Mouse (Mus musculus) MEL (cell line): Measurements from ENCODE around the gene Itga9. TPM values are rescaled to one million over a fixed set of nuclear protein-coding genes. Genes with fewer than 3 reads are reported as not detected.

ENCODE experiments used
- DNase-seq: peaks from one replicate; pipeline ENCODE4 v3.0.0; 2011; ENCODE audit warnings: low read depth, low spot score
- H3K27ac ChIP-seq: 2 replicates; pipeline ENCODE4 v1.5.1; 2012; ENCODE audit warnings: low read depth, mild to moderate bottlenecking, control low read depth, low read length, moderate library complexity; ENCODE audit not compliant: control insufficient read depth
- H3K27me3 ChIP-seq, 2 experiments: fragments of 150-350 bp in 1 of 2; sonication (generic) in 1 of 2; 2 replicates each; pipeline ENCODE4 v1.6.1; 2012; ENCODE audit warnings: low read length in 2 of 2, mild to moderate bottlenecking in 2 of 2, improper control_type of control experiment in 1 of 2, moderate library complexity in 1 of 2; ENCODE audit not compliant: insufficient read depth in 2 of 2, control insufficient read depth in 1 of 2
- H3K36me3 ChIP-seq, 2 experiments: 2 replicates each; pipeline ENCODE4 v1.6.1; 2012 to 2014; ENCODE audit warnings: low read length in 2 of 2, improper control_type of control experiment in 1 of 2, inconsistent platforms in 1 of 2, mild to moderate bottlenecking in 1 of 2; ENCODE audit not compliant: insufficient read depth in 2 of 2, control insufficient read depth in 1 of 2
- H3K4me1 ChIP-seq, 2 experiments: fragments of 150-350 bp in 1 of 2; sonication (generic) in 1 of 2; 2 replicates each; pipeline ENCODE4 v1.6.1; 2012; ENCODE audit warnings: low read length in 2 of 2, improper control_type of control experiment in 1 of 2, mild to moderate bottlenecking in 1 of 2; ENCODE audit not compliant: insufficient read depth in 2 of 2, control insufficient read depth in 1 of 2
- H3K4me3 ChIP-seq, 2 experiments: fragments of 150-350 bp in 1 of 2; sonication (generic) in 1 of 2; 2 replicates each; pipeline ENCODE4 v1.5.1; 2012; ENCODE audit warnings: low read depth in 2 of 2, low read length in 2 of 2, mild to moderate bottlenecking in 2 of 2, moderate library complexity in 2 of 2, control low read depth in 1 of 2, improper control_type of control experiment in 1 of 2; ENCODE audit not compliant: control insufficient read depth in 1 of 2, insufficient read depth in 1 of 2
- H3K79me2 ChIP-seq: 2 replicates; pipeline ENCODE4 v1.6.1; 2012; ENCODE audit warnings: mild to moderate bottlenecking, low read length, moderate library complexity; ENCODE audit not compliant: control insufficient read depth, poor library complexity, insufficient read depth
- H3K9ac ChIP-seq: 2 replicates; pipeline ENCODE4 v1.6.1; 2012; ENCODE audit warnings: low read depth, mild to moderate bottlenecking, control low read depth, low read length, moderate library complexity; ENCODE audit not compliant: control insufficient read depth, poor library complexity, severe bottlenecking
- H3K9me3 ChIP-seq: fragments of 150-350 bp; sonication (generic); replicated peaks from 2 replicates; pipeline ENCODE4 v1.6.1; 2012; ENCODE audit warnings: mild to moderate bottlenecking, low read length, improper control_type of control experiment, moderate library complexity; ENCODE audit not compliant: insufficient read depth
- BHLHE40 ChIP-seq: IDR thresholded peaks from 2 replicates; pipeline ENCODE4 v1.6.1; 2012; ENCODE audit warnings: low read depth, mild to moderate bottlenecking, inconsistent platforms, low read length, improper control_type of control experiment, borderline replicate concordance
- CHD2 ChIP-seq: IDR thresholded peaks from 2 replicates; pipeline ENCODE4 v1.6.1; 2011; ENCODE audit warnings: low read length, improper control_type of control experiment
- E2F4 ChIP-seq: IDR thresholded peaks from 2 replicates; pipeline ENCODE4 v1.6.1; 2011; ENCODE audit warnings: low read depth, low read length, improper control_type of control experiment, borderline replicate concordance
- EP300 ChIP-seq, 2 experiments: IDR thresholded peaks; 2 replicates each; pipeline ENCODE4 v1.6.1; 2011; ENCODE audit warnings: improper control_type of control experiment in 2 of 2, low read length in 2 of 2, low read depth in 1 of 2, mild to moderate bottlenecking in 1 of 2
- HCFC1 ChIP-seq: IDR thresholded peaks from 2 replicates; pipeline ENCODE4 v1.6.1; 2012; ENCODE audit warnings: low read depth, mild to moderate bottlenecking, inconsistent platforms, low read length, improper control_type of control experiment, moderate library complexity
- JUND ChIP-seq: IDR thresholded peaks from 2 replicates; pipeline ENCODE4 v1.6.1; 2011; ENCODE audit warnings: low read depth, mild to moderate bottlenecking, improper control_type of control experiment, low read length
- MAFK ChIP-seq: IDR thresholded peaks from 2 replicates; pipeline ENCODE4 v1.6.1; 2011; ENCODE audit warnings: low read depth, mild to moderate bottlenecking, low read length, improper control_type of control experiment, borderline replicate concordance
- MYB ChIP-seq: IDR thresholded peaks from 2 replicates; pipeline ENCODE4 v1.6.1; 2011; ENCODE audit warnings: mild to moderate bottlenecking, low read depth, low read length, improper control_type of control experiment
- NELFE ChIP-seq: IDR thresholded peaks from 2 replicates; pipeline ENCODE4 v1.6.1; 2011; ENCODE audit warnings: low read depth, low read length, improper control_type of control experiment
- NRF1 ChIP-seq: IDR thresholded peaks from 2 replicates; pipeline ENCODE4 v1.6.1; 2014; ENCODE audit warnings: low read depth, mild to moderate bottlenecking, inconsistent platforms, low read length, improper control_type of control experiment, moderate library complexity; ENCODE audit not compliant: poor library complexity, insufficient read depth, severe bottlenecking
- POLR2A ChIP-seq, 2 experiments: IDR thresholded peaks; 2 replicates each; pipeline ENCODE4 v1.6.1; 2011 to 2012; ENCODE audit warnings: low read length in 2 of 2, mild to moderate bottlenecking in 2 of 2, control low read depth in 1 of 2, improper control_type of control experiment in 1 of 2, low read depth in 1 of 2, moderate library complexity in 1 of 2; ENCODE audit not compliant: control insufficient read depth in 1 of 2, insufficient read depth in 1 of 2, poor library complexity in 1 of 2
- RCOR1 ChIP-seq: IDR thresholded peaks from 2 replicates; pipeline ENCODE4 v1.6.1; 2012; ENCODE audit warnings: low read depth, mild to moderate bottlenecking, inconsistent platforms, low read length, improper control_type of control experiment
- SMC3 ChIP-seq: IDR thresholded peaks from 2 replicates; pipeline ENCODE4 v1.6.1; 2011; ENCODE audit warnings: low read depth, low read length, improper control_type of control experiment
- TCF12 ChIP-seq: IDR thresholded peaks from 2 replicates; pipeline ENCODE4 v1.6.1; 2014; ENCODE audit warnings: low read depth, mild to moderate bottlenecking, inconsistent platforms, low read length, improper control_type of control experiment, moderate library complexity
- UBTF ChIP-seq: IDR thresholded peaks from 2 replicates; pipeline ENCODE4 v1.6.1; 2012; ENCODE audit warnings: low read depth, mild to moderate bottlenecking, inconsistent platforms, low read length, improper control_type of control experiment, moderate library complexity, borderline replicate concordance; ENCODE audit not compliant: insufficient read depth
- USF1 ChIP-seq: IDR thresholded peaks from 2 replicates; pipeline ENCODE4 v1.6.1; 2014; ENCODE audit warnings: low read depth, mild to moderate bottlenecking, inconsistent platforms, low read length, improper control_type of control experiment, moderate library complexity
- ZNF384 ChIP-seq: IDR thresholded peaks from 2 replicates; pipeline ENCODE4 v1.6.1; 2012; ENCODE audit warnings: low read depth, mild to moderate bottlenecking, inconsistent platforms, low read length, improper control_type of control experiment
- polyA plus RNA-seq, 2 experiments: library from polyadenylated mRNA; stranded (reverse) in 1 of 2; unstranded in 1 of 2; fragments of >175 nt in 1 of 2; fragments of >200 nt in 1 of 2; gene quantifications; 2 replicates each; pipeline versions ENCODE4 v1.2.1 to v1.2.4; 2012; ENCODE audit warnings: low replicate concordance in 2 of 2, low read depth in 1 of 2; ENCODE audit not compliant: insufficient read length in 2 of 2, insufficient read depth in 1 of 2, missing spikeins in 1 of 2
- total RNA-seq: library from RNA; depleted of rRNA; stranded (reverse); fragments of 300-350 nt; gene quantifications from 2 replicates; pipeline ENCODE4 v1.2.3, GENCODE M21; 2012

Gene Itga9
- total and polyA plus RNA-seq, 3 experiments, result 0.19 to 0.21 TPM; not detected in 1

DNA sequence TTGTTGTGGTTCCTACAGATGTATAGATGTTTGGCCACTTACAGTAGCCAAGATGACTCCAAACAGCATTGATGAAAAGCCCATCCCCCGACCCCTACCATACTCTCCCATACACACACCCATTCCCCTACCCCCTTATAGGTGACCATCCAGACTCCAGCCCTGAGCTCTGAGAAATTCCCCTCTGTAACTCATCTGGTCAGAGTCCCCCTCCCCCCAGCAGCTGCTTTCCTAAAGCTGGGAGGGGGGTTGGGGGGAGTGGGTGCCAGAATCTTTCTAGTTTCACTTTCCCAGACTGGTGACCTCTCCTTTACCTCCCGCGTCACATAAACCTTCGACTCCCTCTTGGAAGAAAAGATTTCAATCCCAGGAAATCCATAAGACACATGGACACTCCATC is 269.2 kb downstream of the Itga9 start:
- no peaks in the 10 kb centered on the region for H3K9me3 ChIP-seq
- H3K4me1 ChIP-seq, result peaks cover 0 to 2% of the 10 kb centered on the region in 2 experiments; a peak in 1 of 4 replicates
- no peaks in the 10 kb centered on the region for H3K36me3 ChIP-seq
- no peak overlapping the region for H3K4me3 ChIP-seq
- TF ChIP-seq MYB (no peak), RCOR1 (no peak), USF1 (no peak)
- DNase-seq, result no peak
- no peak overlapping the region for H3K9ac ChIP-seq
- H3K79me2 ChIP-seq, result no peaks in the 10 kb centered on the region
- H3K27ac ChIP-seq, result no peak overlapping the region
- H3K27me3 ChIP-seq, result no peaks in the 10 kb centered on the region

DNA sequence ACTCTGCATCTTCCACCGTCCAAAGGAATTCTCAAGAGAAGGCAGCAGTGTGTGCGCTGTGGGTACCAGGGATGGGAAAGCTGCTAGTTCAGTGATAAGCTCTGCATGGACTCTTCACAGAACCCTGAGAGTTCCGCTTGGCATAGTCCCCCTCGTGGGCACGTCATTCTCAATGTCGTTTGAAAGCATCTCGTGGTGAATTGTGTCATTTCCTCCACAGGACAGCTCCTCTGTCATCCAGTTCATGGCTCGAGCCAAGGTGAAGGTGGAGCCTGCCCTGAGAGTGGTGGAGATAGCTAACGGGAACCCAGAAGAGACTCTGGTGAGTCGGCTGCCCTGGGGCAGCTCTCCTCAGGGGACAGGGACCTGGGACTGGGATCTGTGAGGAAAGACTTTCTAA is 270.4 kb downstream of the Itga9 start:
- H3K4me3 ChIP-seq, result no peak overlapping the region
- H3K9ac ChIP-seq, result no peak overlapping the region
- H3K27ac ChIP-seq, result no peak overlapping the region
- H3K9me3 ChIP-seq, result no peaks in the 10 kb centered on the region
- H3K4me1 ChIP-seq, result peaks cover 0 to 3% of the 10 kb centered on the region in 2 experiments; a peak in 1 of 4 replicates
- no peak for DNase-seq
- TF ChIP-seq SMC3, result no peak
- H3K27me3 ChIP-seq, result no peaks in the 10 kb centered on the region
- H3K36me3 ChIP-seq, result no peaks in the 10 kb centered on the region
- H3K79me2 ChIP-seq, result no peaks in the 10 kb centered on the region

DNA sequence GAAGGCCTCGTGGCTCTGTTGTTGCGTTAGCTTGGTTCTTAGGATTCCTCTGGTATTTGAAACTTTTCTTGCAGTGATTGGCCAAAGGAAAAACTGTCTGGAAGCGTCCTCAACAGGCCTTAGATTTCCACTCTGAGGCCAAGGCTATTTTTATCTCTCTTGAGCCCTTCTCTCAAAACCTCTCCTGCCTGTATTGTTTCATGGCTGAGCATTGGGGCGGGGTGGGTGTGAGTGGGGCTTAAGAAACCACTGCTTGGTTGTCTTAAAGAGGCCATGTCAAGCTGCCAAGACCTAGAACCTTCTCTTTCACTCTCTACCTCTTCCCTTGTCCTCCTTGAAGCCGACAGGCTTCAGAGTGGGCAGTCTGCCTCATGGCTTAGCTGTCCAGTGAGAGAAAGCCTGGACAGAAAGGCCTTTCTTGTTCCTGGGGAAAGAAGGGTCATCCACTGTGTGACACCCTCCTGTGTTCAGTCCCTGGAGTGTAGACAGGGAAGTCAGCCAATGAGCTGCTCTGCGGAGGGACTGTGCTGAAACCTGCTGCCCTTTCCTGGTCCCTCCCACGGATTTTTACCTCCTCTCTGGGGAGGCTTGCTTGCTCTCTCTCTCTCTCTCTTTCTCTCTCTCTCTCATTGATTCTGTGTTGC is 271.0 kb downstream of the Itga9 start:
- H3K4me1 ChIP-seq, result peaks cover 0 to 3% of the 10 kb centered on the region in 2 experiments; a peak in 1 of 4 replicates
- no peaks in the 10 kb centered on the region for H3K79me2 ChIP-seq
- no peak overlapping the region for H3K9ac ChIP-seq
- no peak overlapping the region for H3K27ac ChIP-seq
- DNase-seq, result no peak
- H3K36me3 ChIP-seq, result no peaks in the 10 kb centered on the region
- no peak overlapping the region for H3K4me3 ChIP-seq
- H3K27me3 ChIP-seq, result no peaks in the 10 kb centered on the region
- no peaks in the 10 kb centered on the region for H3K9me3 ChIP-seq
- TF ChIP-seq JUND (no peak), E2F4 (no peak), EP300 (IDR thresholded peaks at IDR 0.05; ENCODE audit: low read depth in 1 of 2, low read length in 2 of 2) (no peak), NRF1 (no peak), HCFC1 (no peak), TCF12 (no peak), BHLHE40 (no peak), POLR2A (IDR thresholded peaks at IDR 0.05; ENCODE audit: control insufficient read depth in 1 of 2, insufficient read depth in 1 of 2, low read depth in 1 of 2, low read length in 2 of 2, poor library complexity in 1 of 2) (no peak), UBTF (no peak), MAFK (no peak), ZNF384 (no peak), CHD2 (no peak), NELFE (no peak)
